In the genomic region with DNA sequence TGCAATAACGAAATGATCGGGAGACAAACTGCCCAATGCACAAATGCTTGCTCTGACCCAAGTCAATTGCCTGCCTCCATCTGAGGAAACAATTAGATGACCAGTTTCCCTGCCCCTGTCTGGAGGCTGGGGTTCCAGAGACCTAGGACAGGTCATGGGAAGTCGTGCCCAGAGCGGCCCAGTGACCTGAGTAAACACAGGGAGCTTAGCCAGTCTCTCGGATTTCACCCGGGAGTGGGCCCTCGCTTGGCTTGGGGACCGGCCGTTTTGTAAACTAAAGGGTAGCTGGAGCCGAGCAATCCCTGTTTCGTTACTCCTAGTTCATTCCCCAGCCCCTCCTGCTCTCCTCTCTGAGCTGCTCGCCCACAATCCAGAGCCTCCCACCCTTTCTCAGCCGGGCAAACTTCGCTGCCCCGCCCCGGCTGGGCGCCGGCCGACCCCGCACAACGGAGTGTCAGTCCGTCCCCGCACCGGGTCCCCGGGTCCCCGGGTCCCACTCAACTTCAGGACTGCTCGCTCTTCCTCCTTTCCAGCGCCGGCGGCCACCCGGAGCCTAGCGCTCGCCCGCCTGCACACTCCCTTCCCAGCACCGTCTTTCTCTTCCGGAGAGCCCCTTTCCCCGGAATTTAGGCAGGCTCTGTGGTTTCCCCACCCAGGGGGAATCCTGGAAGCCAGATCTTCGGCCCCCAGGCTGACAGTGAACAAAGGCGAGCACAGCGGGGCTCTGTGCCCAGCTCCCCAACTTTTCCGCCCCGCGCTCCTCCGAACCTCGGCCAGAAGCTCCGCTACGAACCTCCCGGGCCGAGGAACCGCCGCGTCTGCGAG, we compare ENCODE assay signal across 9 mouse cellular contexts. TPM values are rescaled to one million over a fixed set of nuclear protein-coding genes. Genes with fewer than 3 reads are reported as not detected.
DNase-seq lines count a peak whose midpoint lies in the region; ATAC-seq and TF ChIP-seq lines count a peak whose summit lies in the region.
"Had no signal": no experiment of that assay in that cellular context is flagged by ENCODE, and none has a peak within 500 bp of the region (broad histone marks: within the 10 kb centered on the region; RNA-seq: fewer than 3 reads in every experiment).

No protein-coding gene starts in this region.

- no peak for DNase-seq in lung, embryonic 14.5 days
- DNase-seq in lung, adult 18-20 months: no peak
- peak; percentile 84 for DNase-seq in adipocyte (ENCODE audit: low spot score)
- DNase-seq in gastrocnemius, postnatal 14 days: peak; percentile 69
- DNase-seq in thymus, adult 18-20 months: no peak
- DNase-seq in thymus, postnatal 36 days: no peak

- H3K4me2 ChIP-seq in lung, embryonic 14.5 days: peak overlapping the region; percentile 85
- peak overlapping the region; percentile 64 for H3K4me2 ChIP-seq in intestine, postnatal 0 days (replicated peaks; ENCODE audit: low read depth)
- H3K4me2 ChIP-seq in midbrain, embryonic 13.5 days (replicated peaks): peak overlapping the region; percentile 50

- peak overlapping the region; percentile 50 for H3K4me3 ChIP-seq in lung, embryonic 14.5 days (ENCODE audit: low read depth, low read length)
- H3K4me3 ChIP-seq in intestine, postnatal 0 days (ENCODE audit: low read depth, low read length): peak overlapping the region; percentile 42
- H3K4me3 ChIP-seq in midbrain, embryonic 13.5 days (replicated peaks): peak overlapping the region; percentile 31

- H3K27me3 ChIP-seq in lung, embryonic 14.5 days (ENCODE audit: insufficient read depth, low read length): peaks cover 97% of the 10 kb centered on the region
- H3K27me3 ChIP-seq in intestine, postnatal 0 days (replicated peaks; ENCODE audit: control insufficient read depth, insufficient read depth, low read length): peaks cover 100% of the 10 kb centered on the region
- H3K27me3 ChIP-seq in midbrain, embryonic 13.5 days: peaks cover 97% of the 10 kb centered on the region

- no peak for TF ChIP-seq CTCF in lung, embryonic 14.5 days (IDR thresholded peaks at IDR 0.05; ENCODE audit: low read depth)
- TF ChIP-seq CTCF in intestine, postnatal 0 days (IDR thresholded peaks at IDR 0.05; ENCODE audit: low read depth): no peak

- peak overlapping the region; percentile 54 for H3K9ac ChIP-seq in lung, embryonic 14.5 days
- no peak overlapping the region for H3K9ac ChIP-seq in intestine, postnatal 0 days (ENCODE audit: low read depth, low read length)
- no peak overlapping the region for H3K9ac ChIP-seq in midbrain, embryonic 13.5 days (replicated peaks)

- ATAC-seq in lung, embryonic 14.5 days (ENCODE audit: insufficient read depth): peak; percentile 29; the same call in 1 of the 2 replicates
- ATAC-seq in intestine, postnatal 0 days: 0 out of 2 replicates have a peak, but pooled peaks have one; percentile 21
- ATAC-seq in midbrain, embryonic 13.5 days: 0 out of 2 replicates have a peak, but pooled peaks have one; percentile 40

- intact Hi-C loops in gastrocnemius, postnatal 14 days (cut with DNase I; ENCODE audit: low total_unique reads): no loop called here

- WGBS in lung, embryonic 14.5 days: under 1% methylated on average over 53 of the region's 53 CpGs
- under 1% methylated on average over 53 of the region's 53 CpGs for WGBS in intestine, postnatal 0 days
- under 1% methylated on average over 53 of the region's 53 CpGs for WGBS in midbrain, embryonic 13.5 days

- H3K4me1 ChIP-seq in lung, embryonic 14.5 days (ENCODE audit: insufficient read depth): no peaks in the 10 kb centered on the region
- H3K4me1 ChIP-seq in intestine, postnatal 0 days (replicated peaks; ENCODE audit: control insufficient read depth, insufficient read depth, low read length): no peaks in the 10 kb centered on the region; the same call in 1 of the 2 replicates
- H3K4me1 ChIP-seq in midbrain, embryonic 13.5 days (replicated peaks): peaks cover 24% of the 10 kb centered on the region

- H3K27ac ChIP-seq in lung, embryonic 14.5 days (ENCODE audit: low read depth): no peak overlapping the region
- H3K27ac ChIP-seq in intestine, postnatal 0 days (ENCODE audit: low read depth, low read length): no peak overlapping the region
- H3K27ac ChIP-seq in midbrain, embryonic 13.5 days: no peak overlapping the region

- H3K36me3 ChIP-seq in lung, embryonic 14.5 days (ENCODE audit: insufficient read depth): no peaks in the 10 kb centered on the region
- no peaks in the 10 kb centered on the region for H3K36me3 ChIP-seq in intestine, postnatal 0 days (ENCODE audit: control insufficient read depth, insufficient read depth)
- no peaks in the 10 kb centered on the region for H3K36me3 ChIP-seq in midbrain, embryonic 13.5 days

- H3K9me3 ChIP-seq in lung, embryonic 14.5 days (ENCODE audit: low read depth, low read length): no peaks in the 10 kb centered on the region
- H3K9me3 ChIP-seq in intestine, postnatal 0 days (ENCODE audit: control insufficient read depth): no peaks in the 10 kb centered on the region
- H3K9me3 ChIP-seq in midbrain, embryonic 13.5 days: no peaks in the 10 kb centered on the region

RNA-seq across cellular contexts. Expression of a gene that starts 9.3 kb away (rescaled TPM):
- 0.45 and 0.53 TPM in 2 replicates for polyA plus RNA-seq in lung, embryonic 14.5 days (2014; fragmentation: Nextera tagmentation; extraction: Ambion mirVana)
- 10 to 100 TPM; 43.5 to 46.4 TPM for total RNA-seq in gastrocnemius, postnatal 14 days (2021)
- not detected in 2 replicates for polyA plus RNA-seq in intestine, postnatal 0 days (2015; fragmentation: Nextera tagmentation; extraction: Ambion mirVana)
- polyA plus RNA-seq in midbrain, embryonic 13.5 days (2015; fragmentation: Nextera tagmentation; extraction: Ambion mirVana): 0.64 and 0.70 TPM in 2 replicates
- total RNA-seq: neutrophil, adult 5-6 weeks had no signal

Comparison
In these comparisons a context has a peak if more than half of its experiments do, and no peak if none do; other contexts are left out.
1. DNase-seq: peak in adipocyte (single experiment) and gastrocnemius, postnatal 14 days (single experiment); none in lung, embryonic 14.5 days (single experiment), lung, adult 18-20 months (0 of 2), thymus, adult 18-20 months (0 of 2) and thymus, postnatal 36 days (0 of 2).
2. Peak in every context shown above with its lines, with median percentiles within 50 percentile points of each other: ATAC-seq, H3K4me2 ChIP-seq and H3K4me3 ChIP-seq.